Mouse (Mus musculus): Measurements from ENCODE around the gene Tlk2. TPM values are rescaled to one million over a fixed set of nuclear protein-coding genes. Genes with fewer than 3 reads are reported as not detected.

The Tlk2 gene
- total RNA-seq, 2 experiments from 2014 or later: 44.4 to 54.1 TPM

DNA sequence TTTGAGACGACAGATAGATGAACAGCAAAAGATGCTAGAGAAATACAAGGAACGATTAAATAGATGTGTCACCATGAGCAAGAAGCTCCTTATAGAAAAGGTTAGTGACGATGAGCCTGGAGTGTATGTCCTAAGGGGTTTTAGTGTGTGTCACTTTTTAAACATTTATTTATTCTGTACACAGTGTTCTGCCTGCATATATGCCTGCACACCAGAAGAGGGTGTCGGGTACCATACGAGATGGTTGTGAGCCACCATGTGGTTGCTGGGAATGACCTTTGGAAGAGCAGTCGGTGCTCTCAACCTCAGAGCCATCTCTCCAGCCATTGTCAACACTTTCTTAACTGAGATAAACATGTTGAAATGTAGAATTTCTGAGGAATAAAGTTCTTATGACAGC lies 68.2 kb downstream of the Tlk2 start:
- DNase-seq (ENCODE audit: extremely low spot score in 1 of 2, low spot score in 1 of 2): no peak

DNA sequence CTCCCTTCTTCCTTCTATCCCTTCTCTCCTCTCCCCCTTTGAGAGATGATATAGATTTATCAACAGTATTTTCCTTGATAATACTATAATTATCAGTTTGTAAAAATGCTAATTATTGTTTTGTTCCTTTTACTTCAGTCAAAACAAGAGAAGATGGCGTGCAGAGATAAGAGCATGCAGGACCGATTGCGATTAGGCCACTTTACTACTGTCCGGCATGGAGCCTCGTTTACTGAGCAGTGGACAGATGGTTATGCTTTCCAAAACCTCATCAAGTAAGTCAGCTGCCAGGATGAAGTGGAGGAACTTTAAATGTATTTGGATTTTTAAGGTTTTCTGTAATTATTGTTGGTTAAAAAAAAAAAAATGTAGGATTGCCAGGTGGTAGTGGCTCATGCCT lies 68.7 kb downstream of the Tlk2 start:
- no peak for DNase-seq (ENCODE audit: extremely low spot score in 1 of 2, low spot score in 1 of 2)

DNA sequence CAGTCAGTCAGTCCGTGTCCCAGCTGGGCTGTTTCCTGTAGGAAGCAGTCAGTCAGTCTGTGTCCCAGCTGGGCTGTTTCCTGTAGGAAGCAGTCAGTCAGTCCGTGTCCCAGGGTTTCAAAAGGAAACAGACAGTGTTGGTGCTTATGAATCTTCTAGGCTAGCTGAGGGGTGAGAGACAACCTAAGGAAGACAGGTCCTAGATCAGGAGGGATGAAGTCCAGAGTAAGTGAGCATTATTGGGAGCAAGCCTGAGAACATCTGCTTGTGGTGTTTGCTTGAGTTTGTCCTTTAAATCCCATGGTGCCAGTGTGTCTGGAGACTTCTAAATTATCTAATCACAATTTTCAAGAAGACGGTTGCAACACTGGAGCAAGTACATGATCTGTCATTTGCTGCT lies 81.1 kb downstream of the Tlk2 start:
- no peak for DNase-seq (ENCODE audit: extremely low spot score in 1 of 2, low spot score in 1 of 2)

DNA sequence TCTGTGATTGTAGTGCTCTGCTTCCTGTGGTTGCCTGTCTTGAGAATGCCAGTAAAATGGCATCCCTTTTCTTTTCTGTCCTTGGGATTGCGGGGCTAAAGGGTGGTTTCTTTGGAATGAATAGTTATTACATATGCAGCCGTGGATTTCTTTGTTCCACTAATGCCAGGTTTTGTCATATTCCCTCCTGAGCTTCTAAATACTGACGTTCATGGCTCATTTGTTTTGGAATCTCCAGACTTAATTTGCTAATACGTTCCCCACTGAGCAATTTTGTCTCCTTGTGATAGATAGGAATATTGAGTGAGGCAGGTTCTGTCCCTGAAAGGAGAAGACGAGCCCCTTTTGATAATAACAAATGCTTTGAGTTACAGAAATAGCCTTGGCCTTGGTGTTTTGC lies 82.5 kb downstream of the Tlk2 start:
- DNase-seq (ENCODE audit: extremely low spot score in 1 of 2, low spot score in 1 of 2): no peak

DNA sequence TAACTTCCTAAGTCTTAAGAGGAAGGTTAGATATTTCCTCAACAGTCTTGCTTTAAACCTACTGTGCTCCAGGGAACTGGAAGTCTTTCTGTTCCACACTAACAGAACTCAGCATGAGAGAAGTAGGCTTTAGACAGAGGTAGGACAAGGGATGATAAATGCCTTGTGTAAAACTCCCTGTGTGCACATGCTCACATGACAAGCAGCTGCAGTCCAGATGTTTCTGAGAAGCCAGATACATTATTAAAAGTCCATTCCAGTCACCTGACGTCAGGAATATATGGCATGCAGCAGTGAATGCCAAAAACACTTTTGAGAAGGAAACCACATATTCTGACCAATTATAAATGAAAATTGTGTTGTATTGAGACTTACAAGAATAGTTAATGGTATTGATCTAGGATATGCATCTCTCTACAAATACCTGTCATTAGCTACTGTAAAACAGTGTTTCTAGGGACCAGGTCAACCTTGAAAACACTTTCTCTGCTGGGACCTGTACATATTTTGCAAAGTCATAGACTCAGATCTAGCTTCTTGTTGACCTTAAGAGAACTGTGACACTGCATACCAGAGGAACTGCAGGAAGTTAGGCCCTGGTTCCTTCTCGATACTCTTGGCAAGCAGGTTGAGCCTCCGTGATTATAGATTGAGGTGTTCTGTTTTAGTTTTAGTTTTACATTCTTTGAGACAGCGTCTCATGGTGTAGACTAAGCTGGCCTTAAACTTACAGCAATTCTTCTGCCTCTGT lies 83.2 kb downstream of the Tlk2 start:
- DNase-seq (ENCODE audit: extremely low spot score in 1 of 2, low spot score in 1 of 2): no peak

DNA sequence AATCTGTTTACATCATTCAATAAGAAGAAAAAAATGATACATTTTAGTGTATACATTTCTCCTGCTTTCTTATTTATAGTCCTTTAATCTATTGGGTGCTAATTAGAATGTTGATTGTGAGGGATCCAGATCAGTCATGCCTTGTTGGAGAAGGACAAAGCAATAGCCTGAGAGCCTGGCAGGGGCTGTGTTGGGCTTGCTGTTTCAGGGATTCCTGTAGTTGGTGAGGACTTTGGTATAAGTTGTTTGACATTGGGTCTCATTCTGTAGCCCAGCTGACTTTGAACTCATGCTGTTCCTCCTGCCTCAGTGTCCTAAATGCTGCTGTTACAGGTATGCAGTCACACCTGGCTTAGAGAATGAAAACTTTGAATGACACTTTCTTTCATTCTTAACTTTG lies 85.9 kb downstream of the Tlk2 start:
- no peak for DNase-seq (ENCODE audit: extremely low spot score in 1 of 2, low spot score in 1 of 2)

DNA sequence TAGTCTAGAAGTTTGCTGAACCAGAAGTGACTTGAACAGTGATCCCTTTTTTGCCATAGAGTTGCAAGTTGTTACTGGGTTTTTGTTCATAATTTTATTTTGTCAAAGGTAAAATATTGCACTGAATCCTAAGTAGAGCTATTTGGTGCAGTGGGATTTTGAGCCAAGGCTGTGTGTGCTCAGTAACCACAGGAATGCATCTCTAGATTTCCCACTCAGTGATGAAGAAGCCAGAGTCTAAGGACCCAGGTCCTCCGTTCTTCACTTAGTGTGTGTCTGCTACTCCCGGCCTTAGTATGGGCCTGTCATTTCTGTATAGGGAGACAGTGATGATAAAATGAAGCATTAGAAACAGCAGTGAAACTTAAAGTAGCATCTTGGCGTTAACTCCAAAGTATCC lies 86.4 kb downstream of the Tlk2 start:
- DNase-seq (ENCODE audit: extremely low spot score in 1 of 2, low spot score in 1 of 2): no peak

DNA sequence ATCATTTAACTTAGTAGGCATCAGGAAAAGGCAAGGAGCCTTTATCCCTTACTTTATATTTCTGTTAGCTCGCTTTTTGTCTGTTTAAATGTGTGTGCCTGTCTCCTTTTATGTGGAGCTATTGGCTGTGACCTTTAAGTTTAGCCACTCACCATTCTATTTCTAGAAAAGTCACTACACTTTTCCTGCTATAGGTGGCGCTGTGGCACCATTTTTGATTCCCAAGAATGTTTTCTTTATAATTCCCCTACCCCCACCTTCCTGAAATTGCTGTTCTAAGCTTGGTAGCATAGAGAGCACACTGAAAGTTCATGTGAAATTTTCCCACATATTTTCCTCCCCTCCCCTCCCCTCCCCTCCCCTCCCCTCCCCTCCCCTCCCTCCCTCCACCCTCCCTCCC lies 91.5 kb downstream of the Tlk2 start:
- peak; percentile 34 to 66 for DNase-seq (ENCODE audit: extremely low spot score in 1 of 2, low spot score in 1 of 2)

DNA sequence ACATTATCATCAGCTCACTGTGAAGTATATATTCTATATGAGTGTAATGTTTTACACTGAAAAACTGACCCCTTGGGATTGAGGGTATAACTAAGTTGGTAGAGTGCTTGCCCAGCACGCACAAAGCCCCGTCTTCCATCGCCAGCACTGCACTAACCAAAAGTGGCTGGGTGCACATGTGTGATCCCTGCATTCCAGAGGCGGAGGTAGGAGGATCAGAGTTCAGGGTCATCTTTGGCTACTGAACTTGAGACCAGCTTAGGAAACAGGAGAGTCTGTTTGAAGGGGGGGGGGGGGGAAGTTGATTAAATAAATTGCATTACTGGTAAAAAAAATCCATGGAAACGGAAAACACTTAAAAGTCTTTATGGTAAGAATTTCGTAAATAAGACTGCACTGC lies 101.8 kb downstream of the Tlk2 start:
- no peak for DNase-seq (ENCODE audit: extremely low spot score in 1 of 2, low spot score in 1 of 2)

DNA sequence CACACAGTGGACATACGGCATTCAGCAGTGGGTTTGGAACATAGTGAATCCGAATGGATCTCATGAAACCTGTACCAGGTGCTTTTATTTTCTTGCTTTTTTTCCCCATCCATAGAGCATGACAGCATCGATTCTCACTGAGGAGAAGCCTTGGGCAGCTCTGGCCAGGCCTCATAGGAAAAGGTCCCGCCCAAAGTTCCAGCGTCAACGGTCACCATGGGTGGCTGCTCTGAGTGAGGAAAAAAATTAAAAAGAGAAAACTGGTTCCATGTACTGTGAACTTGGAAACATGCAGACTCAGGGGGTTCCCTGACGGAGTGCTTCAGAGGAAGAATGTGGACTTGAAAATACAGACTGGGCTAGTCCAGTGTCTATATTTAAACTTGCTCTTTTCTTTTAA lies 102.7 kb downstream of the Tlk2 start:
- no peak for DNase-seq (ENCODE audit: extremely low spot score in 1 of 2, low spot score in 1 of 2)

DNA sequence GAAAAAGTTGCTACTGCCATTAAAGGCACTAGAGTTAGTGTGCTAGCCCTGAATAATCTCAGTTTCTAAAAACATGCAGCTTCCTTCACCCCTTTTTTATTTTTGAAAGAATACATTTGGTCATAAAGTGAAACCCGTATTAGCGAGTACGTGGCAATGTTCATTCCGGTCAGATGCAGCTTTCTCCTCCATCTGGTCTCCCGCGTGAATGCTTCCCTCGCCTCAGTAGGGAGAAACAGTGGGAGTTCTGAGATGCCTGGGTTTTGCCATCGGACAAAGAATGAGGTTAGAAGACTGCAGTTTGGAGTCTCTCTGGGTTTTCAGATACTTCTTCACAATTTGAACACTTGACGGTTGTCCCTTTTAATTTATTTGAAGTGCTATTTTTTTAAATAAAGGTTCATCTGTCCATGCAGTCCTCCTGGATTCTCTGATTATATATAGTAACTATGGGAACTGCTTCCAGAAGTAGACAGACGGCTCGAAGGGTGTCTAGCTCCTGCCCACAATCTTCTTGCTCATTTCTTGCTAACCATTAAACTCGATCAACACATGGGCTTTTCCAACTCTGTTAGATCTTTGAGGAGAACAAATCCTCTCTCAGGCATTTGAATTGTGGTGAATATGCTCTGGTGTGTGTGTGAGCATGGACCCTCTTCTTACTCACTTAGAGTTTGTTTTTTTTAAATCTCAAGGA lies 103.3 kb downstream of the Tlk2 start:
- no peak for DNase-seq (ENCODE audit: extremely low spot score in 1 of 2, low spot score in 1 of 2)

DNA sequence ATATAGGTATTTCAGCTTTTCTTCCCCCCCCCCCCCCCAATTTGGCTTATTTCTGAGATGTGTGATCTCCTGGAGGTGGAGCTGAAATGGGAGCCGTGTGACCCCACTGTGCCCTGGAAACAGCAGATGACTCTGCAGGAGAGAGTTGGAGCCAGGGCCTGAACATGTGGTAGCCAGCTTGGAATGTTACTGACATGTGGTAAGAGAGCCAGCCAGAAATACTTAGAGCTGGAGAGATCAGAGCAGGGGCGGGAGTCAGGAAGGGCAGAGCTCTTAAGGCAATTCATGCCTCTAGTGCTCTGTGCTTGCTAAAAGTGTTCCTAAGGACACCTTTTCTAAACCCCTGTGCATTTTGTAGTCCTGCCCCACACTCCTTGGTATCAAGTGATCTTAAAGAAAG lies 103.9 kb downstream of the Tlk2 start:
- no peak for DNase-seq (ENCODE audit: extremely low spot score in 1 of 2, low spot score in 1 of 2)

DNA sequence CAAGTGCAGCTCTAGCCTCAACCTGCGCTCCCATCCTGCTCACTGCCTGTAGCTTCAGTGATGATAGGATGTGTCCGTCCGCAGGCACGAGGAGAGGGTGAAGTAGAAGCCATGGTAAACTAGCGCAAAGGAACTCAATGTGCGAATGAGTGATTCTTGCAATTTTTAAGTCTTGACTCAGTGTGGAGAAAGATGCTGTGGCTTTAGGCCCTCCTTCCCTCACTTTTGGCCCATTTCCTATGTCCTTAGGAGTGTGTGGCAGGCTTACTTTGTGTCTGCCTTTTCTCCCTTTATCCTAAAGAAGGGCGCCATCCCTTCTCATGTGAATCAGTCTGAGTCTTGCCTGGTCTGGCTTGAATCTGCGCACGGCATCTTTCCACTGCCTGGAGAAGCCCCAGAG lies 104.4 kb downstream of the Tlk2 start:
- no peak for DNase-seq (ENCODE audit: extremely low spot score in 1 of 2, low spot score in 1 of 2)

DNA sequence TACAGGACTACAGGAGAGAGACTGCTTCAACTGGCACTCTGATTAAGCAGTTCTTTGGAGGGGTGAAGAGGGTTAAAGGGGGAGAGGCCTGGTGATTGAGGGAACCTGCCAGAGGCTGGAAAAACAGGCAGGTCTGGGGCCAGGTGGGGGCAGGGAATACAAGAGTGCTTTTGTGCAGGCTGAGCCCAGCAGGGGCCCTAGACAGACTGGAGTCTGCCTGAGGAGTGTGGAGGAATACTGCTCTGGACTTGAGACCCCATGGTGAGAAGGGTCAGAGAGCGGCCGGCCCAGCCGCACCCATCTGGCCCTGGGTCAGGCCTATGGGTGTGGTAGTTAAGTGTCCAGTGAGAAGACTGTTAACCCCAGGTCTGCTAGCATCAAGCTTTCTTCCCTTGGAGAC lies 107.1 kb downstream of the Tlk2 start:
- DNase-seq (ENCODE audit: extremely low spot score in 1 of 2, low spot score in 1 of 2): no peak

DNA sequence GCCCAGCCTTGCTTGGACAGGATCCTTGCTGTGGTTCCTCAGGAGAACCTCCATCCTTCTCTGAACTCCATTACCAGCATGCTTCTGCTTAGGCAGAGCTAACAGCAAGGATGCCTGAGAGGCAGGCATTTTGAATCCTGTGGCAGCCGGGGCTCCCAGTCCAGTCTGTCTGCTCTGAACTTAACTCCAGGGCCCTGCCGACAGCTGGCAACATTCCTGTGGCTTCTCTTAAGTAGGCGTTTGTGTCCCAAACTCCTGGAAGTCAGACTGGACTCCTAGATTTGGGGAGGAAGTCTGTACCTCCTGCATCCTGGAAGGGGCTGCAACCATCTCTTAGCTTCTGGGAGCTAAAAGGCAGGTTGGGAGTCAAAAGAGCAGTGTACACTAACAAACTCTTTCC lies 110.8 kb downstream of the Tlk2 start:
- no peak for DNase-seq (ENCODE audit: extremely low spot score in 1 of 2, low spot score in 1 of 2)

DNA sequence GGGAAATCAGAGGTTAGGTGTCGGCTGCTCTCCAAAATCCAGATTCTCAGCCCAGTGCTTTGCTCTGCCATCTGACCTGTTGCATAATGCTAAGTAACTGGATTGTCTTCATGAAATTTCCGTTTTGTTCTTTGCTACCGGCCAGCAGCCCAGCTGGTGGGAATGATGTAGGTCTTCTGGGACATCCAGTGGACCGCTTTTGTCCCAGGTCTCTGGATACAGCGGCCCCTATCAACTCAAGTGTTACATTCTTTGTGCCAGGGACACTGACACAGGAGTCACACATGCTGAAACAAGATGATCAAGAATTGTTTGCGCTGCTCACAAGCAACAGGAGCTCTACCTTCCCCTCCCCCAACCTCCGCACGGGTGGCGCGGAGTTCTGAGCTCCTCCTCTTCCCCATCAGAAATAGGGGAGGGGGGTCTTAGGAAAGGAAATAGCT lies 113.1 kb downstream of the Tlk2 start:
- DNase-seq (ENCODE audit: extremely low spot score in 1 of 2, low spot score in 1 of 2): no peak

DNA sequence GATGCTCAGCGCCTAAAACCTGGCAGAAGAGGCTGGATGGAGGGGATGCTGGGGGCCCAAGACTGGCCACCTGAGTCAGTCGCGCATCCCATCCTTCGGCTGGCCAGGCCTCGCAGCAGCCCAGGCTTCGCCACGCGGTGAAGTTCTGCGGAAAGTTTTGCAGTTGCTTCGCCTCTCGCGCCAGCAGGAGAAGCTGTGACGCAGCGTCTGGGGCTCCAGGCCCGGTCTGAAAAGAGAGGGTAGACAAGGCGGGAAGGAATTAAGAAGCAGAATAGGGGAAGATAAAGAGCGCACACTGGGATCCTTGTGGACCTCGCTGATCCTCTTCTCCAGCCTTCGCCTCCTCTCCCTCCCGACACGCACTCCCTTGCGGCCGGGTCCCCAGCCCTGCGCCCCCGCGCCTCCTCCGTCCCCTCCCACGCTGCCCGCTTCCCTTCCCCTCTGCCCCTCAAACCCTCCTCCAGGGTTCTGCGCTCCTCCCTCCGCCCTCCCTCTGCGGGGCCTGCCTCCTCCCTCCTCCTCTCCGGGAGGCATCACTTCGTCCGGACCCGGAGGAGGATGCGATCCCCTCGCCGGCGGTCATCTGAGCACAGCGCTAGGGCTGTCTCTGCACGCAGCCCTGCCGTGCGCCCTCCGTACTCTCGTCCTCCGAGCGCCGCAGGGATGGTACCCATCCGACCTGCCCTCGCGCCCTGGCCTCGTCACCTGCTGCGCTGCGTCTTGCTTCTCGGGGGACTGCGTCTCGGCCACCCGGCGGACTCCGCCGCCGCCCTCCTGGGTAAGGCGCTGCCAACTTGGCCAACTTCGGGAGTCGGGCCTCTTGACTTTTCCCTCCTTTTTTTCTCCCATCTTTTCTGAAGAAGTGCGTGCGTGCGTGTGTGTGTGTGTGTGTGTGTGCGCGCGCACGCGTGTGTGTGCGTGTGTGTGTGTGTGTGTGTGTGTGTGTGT lies 113.8 kb downstream of the Tlk2 start, which contains the start of gene Mrc2:
TSS of gene Mrc2 (plus strand) at position 520 of the 948 bp plus-strand sequence.
- DNase-seq (ENCODE audit: extremely low spot score in 1 of 2, low spot score in 1 of 2): peak in 1 of 2 experiments; percentile 23

DNA sequence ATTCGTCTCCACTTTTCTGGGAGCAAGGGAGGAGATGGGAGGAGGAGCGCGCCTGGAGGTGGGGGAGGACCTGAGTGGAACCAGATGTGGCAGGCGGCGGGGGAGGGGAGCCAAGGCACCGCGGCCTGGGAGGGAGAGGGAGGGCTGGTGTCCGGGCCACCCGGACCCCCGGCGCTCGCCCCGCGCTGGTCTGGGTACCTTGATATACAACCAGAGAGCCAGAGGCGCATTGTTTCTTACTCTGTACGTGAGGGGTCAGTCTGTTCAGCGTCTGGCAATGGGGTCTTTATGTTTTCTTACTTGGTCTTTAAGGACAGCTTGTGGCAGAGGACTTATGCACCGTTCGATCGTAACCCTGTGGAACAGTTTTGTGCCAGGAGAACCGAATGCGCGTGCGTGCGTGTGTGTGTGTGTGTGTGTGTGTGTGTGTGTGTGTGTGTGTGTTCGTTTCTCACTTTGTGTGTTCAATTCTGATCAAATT lies 114.5 kb downstream of the Tlk2 start:
- no peak for DNase-seq (ENCODE audit: extremely low spot score in 1 of 2, low spot score in 1 of 2)

DNA sequence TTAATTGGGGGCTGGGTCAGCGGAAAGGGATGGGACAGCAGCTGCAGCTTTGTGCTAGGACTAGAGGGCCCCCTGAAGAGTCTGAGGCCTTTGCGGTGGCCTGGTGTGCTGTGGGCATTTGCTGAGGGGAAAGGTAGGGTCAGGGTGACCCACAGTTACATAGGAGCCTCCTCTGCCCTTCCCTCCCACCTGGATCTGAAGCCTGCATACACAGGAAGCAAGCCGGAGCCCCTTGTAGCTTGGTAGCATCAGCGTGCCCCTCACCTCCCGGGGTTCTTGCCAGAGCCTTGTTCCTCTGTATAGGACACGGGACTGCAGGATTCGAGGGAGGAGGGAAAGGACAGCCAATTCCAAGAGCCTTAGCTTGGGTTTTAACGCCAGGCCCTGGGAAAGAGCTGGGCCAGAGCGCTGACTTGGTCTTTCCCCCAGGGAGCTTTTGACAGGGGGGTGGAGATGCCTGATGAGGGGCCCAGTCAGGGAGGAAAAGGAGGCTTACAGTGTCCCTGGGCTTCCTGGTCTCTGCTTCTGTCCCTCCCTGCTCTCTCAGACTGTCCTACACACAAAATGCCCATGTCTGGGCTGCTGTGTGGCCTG lies 115.4 kb downstream of the Tlk2 start:
- DNase-seq (ENCODE audit: extremely low spot score in 1 of 2, low spot score in 1 of 2): no peak

DNA sequence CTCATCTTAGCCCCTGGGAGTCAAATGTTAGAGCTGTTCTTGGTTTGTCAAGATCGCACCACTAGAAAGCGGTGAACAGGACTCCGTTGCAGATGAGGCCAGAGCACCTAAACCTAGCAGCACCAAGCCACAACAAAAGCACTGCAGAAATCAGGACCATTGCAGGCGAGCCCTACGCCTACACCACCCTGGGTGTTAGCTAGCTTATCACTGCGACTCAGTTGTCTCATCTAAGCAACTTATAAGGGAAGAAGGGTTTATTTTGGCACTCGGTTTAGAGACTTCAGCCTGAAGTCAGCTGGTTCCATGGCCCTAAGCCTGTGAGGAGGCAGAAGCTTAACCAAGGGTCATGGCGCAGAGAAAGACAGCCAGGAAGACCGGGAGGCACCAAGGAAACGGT lies 117.5 kb downstream of the Tlk2 start:
- DNase-seq (ENCODE audit: extremely low spot score in 1 of 2, low spot score in 1 of 2): no peak
